Mouse (Mus musculus): ENCODE results near the gene Rinl. TPM values are rescaled to one million over a fixed set of nuclear protein-coding genes. Genes with fewer than 3 reads are reported as not detected.

Rinl gene
- total RNA-seq, 1 experiment from 2014 or later = 3.1 TPM

- peak; percentile 83 for DNase-seq
These were observed 20.8 kb downstream of the Rinl start for GRCm38 (mm10) chr7:28809401-28810089.

- DNase-seq = peak; percentile 99
These were observed 21.6 kb downstream of the Rinl start for GRCm38 (mm10) chr7:28810107-28811066.

- DNase-seq = peak; percentile 98
These were observed 22.5 kb downstream of the Rinl start for GRCm38 (mm10) chr7:28811228-28811627.

GRCm38 (mm10) chr7:28811640-28812275 lies 23.0 kb downstream of the Rinl start:
- DNase-seq = no peak

GRCm38 (mm10) chr7:28812436-28812835 lies 23.7 kb downstream of the Rinl start:
- peak; percentile 62 for DNase-seq

GRCm38 (mm10) chr7:28812949-28813348 lies 24.2 kb downstream of the Rinl start:
- no peak for DNase-seq

GRCm38 (mm10) chr7:28814306-28815034 lies 25.7 kb downstream of the Rinl start:
- no peak for DNase-seq

GRCm38 (mm10) chr7:28815230-28815629 lies 26.5 kb downstream of the Rinl start:
- DNase-seq = no peak

- no peak for DNase-seq
These were observed 27.4 kb downstream of the Rinl start for GRCm38 (mm10) chr7:28816201-28816600.

- no peak for DNase-seq
These were observed 28.2 kb downstream of the Rinl start for GRCm38 (mm10) chr7:28816920-28817319.

- no peak for DNase-seq
These were observed 28.8 kb downstream of the Rinl start for GRCm38 (mm10) chr7:28817524-28817923.

GRCm38 (mm10) chr7:28817957-28818356 lies 29.2 kb downstream of the Rinl start:
- no peak for DNase-seq

GRCm38 (mm10) chr7:28818436-28818835 lies 29.7 kb downstream of the Rinl start:
- DNase-seq = no peak

- DNase-seq = no peak
These were observed 30.2 kb downstream of the Rinl start for GRCm38 (mm10) chr7:28818861-28819452.

- DNase-seq = no peak
These were observed 30.8 kb downstream of the Rinl start for GRCm38 (mm10) chr7:28819571-28819970.

- DNase-seq = peak; percentile 65
These were observed 31.8 kb downstream of the Rinl start for GRCm38 (mm10) chr7:28820358-28821260.

- DNase-seq = peak; percentile 83
These were observed 32.6 kb downstream of the Rinl start for GRCm38 (mm10) chr7:28821261-28821831.

- no peak for DNase-seq
These were observed 33.8 kb downstream of the Rinl start for GRCm38 (mm10) chr7:28822556-28822955.

GRCm38 (mm10) chr7:28822993-28823903 lies 34.5 kb downstream of the Rinl start:
- DNase-seq = no peak

All from adrenal gland, postnatal 14 days (tissue).